Mouse (Mus musculus): ENCODE measurements around the gene Sumo1. TPM values are rescaled to one million over a fixed set of nuclear protein-coding genes. Genes with fewer than 3 reads are reported as not detected.
A peak's percentile ranks its signal among the peaks of the same experiment; 100 is the strongest.

The Sumo1 gene
- polyA plus RNA-seq (2014; fragmentation: Nextera tagmentation; extraction: Ambion mirVana), result 340 and 359 TPM in 2 replicates

DNA sequence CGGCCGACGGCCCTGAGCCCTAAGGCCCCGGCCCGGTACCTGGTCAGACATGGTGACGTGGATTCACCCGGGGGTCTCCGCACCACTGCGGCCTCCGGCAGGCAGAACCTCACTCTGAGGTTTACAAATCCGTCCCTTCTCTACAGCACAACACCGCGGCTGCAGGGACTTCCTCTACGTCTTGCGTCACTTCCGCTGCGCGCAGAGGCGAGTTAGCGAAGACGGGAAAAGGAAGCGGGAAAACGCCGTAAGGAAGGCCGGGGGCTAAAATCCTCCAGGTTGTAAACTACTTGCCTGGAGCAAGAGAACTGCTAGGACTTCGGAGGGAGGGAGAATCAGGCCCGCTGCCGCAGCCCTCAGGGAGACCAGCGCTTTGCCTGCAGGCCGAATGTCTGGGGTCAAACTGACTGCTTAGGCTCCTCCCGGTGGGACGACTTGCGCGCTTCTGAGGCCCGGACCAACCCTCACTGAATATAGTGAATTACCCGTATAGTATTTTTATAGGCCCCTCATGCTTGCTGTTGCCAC lies at the start of gene Sumo1:
Gene Sumo1, minus strand, starts transcription at position 194 of the 528 bp plus-strand sequence.
- ATAC-seq (ENCODE audit: low FRiP score), result peak; percentile 97
- Histone ChIP-seq H3K4me3 (replicated peaks; ENCODE audit: low read length) (peak within 1 kb of the TSS; percentile 98), H3K4me2 (replicated peaks) (peak within 1 kb of the TSS; percentile 87), H3K9ac (peak within 1 kb of the TSS; percentile 97), H3K27ac (peak within 1 kb of the TSS; percentile 94), H3K27me3 (ENCODE audit: control insufficient read depth, insufficient read depth, low read length) (no peaks in the 10 kb centered on the region), H3K36me3 (replicated peaks; ENCODE audit: control insufficient read depth, insufficient read depth) (no peaks in the 10 kb centered on the region), H3K4me1 (replicated peaks; ENCODE audit: control insufficient read depth, insufficient read depth, low read length) (peaks cover 21% of the 10 kb centered on the region), H3K9me3 (ENCODE audit: control insufficient read depth, low read length) (no peaks in the 10 kb centered on the region)
- DNase-seq (ENCODE audit: low spot score), result peak; percentile 95
- WGBS, result under 1% methylated on average over 36 of the region's 36 CpGs

DNA sequence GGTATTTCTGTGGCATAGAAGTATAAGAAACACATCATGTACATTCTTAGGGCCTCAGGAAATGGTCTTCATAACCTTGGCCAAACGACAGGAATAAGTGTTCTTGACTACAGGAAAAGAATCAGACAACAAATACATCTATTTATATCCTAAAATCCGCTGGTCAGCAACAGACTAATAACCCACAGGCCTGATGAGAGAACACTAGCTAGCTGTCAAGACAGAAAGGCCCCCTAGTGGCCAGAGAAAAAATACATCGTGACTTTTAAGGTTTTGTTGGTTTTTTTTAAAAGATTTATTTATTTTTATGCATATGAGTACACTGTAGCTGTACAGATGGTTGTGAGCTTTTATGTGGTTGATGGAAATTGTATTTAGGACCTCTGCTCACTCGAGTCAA lies 49.3 kb upstream of the Sumo1 start:
- H3K27me3 ChIP-seq (ENCODE audit: control insufficient read depth, insufficient read depth, low read length), result no peaks in the 10 kb centered on the region
- no peak overlapping the region for H3K27ac ChIP-seq
- H3K9ac ChIP-seq, result no peak overlapping the region
- H3K4me1 ChIP-seq (replicated peaks; ENCODE audit: control insufficient read depth, insufficient read depth, low read length), result no peaks in the 10 kb centered on the region
- DNase-seq (ENCODE audit: low spot score) (peak; percentile 64), ATAC-seq (ENCODE audit: low FRiP score) (no peak)
- H3K9me3 ChIP-seq (ENCODE audit: control insufficient read depth, low read length), result no peaks in the 10 kb centered on the region
- H3K4me3 ChIP-seq (replicated peaks; ENCODE audit: low read length), result no peak overlapping the region
- H3K36me3 ChIP-seq (replicated peaks; ENCODE audit: control insufficient read depth, insufficient read depth), result peaks cover 30% of the 10 kb centered on the region
- H3K4me2 ChIP-seq (replicated peaks), result no peak overlapping the region
- 50% methylated on average over 4 of the region's 4 CpGs for WGBS

DNA sequence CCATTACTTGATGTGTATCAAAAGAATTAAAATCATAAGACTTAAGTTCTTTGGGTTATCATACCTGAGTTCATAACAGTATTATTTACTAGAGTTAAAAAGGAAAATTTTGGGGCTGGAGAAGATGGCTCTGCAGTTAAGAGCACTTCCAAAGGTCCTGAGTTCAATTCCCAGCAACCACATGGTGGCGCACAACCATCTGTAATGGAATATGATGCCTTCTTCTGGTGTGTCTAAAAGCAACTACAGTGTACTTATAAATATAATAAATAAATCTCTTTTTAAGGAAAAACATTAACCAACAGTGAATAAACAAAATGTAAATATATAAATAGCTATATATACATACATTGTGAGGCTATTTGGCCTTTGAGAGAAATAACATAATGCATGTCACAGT lies 31.1 kb upstream of the Sumo1 start:
- Histone ChIP-seq H3K9me3 (ENCODE audit: control insufficient read depth, low read length) (no peaks in the 10 kb centered on the region), H3K27me3 (ENCODE audit: control insufficient read depth, insufficient read depth, low read length) (no peaks in the 10 kb centered on the region), H3K4me3 (replicated peaks; ENCODE audit: low read length) (no peak overlapping the region), H3K4me2 (replicated peaks) (no peak overlapping the region), H3K36me3 (replicated peaks; ENCODE audit: control insufficient read depth, insufficient read depth) (peaks cover 89% of the 10 kb centered on the region), H3K27ac (no peak overlapping the region), H3K9ac (no peak overlapping the region), H3K4me1 (replicated peaks; ENCODE audit: control insufficient read depth, insufficient read depth, low read length) (no peaks in the 10 kb centered on the region)
- WGBS, result 92% methylated on average over 1 of the region's 1 CpGs
- ATAC-seq (ENCODE audit: low FRiP score) (no peak), DNase-seq (ENCODE audit: low spot score) (peak; percentile 32)

DNA sequence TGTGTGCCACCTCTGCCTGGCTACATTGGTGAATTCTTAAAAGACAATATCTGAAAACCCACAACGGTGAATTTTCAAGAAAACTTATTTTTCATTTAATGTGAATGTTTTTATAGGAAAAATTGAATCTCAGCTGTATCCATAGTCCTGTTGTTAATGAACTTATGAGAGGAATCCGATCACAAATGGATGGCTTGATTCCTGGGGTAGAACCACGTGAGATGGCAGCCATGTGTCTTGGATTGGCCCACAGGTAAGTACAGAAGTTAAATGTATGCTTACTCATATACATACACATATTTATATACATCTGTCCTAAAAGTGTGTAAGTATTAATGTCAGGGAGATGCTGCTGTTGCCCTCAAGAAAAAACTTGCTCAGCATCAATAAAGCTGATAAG lies 27.6 kb upstream of the Sumo1 start:
- ATAC-seq (ENCODE audit: low FRiP score) (no peak), DNase-seq (ENCODE audit: low spot score) (no peak)
- H3K36me3 ChIP-seq (replicated peaks; ENCODE audit: control insufficient read depth, insufficient read depth), result peaks cover 90% of the 10 kb centered on the region
- H3K27me3 ChIP-seq (ENCODE audit: control insufficient read depth, insufficient read depth, low read length), result no peaks in the 10 kb centered on the region
- H3K4me3 ChIP-seq (replicated peaks; ENCODE audit: low read length), result no peak overlapping the region
- no peaks in the 10 kb centered on the region for H3K9me3 ChIP-seq (ENCODE audit: control insufficient read depth, low read length)
- no peak overlapping the region for H3K9ac ChIP-seq
- H3K27ac ChIP-seq, result no peak overlapping the region
- no peak overlapping the region for H3K4me2 ChIP-seq (replicated peaks)
- WGBS, result 95% methylated on average over 3 of the region's 3 CpGs
- no peaks in the 10 kb centered on the region for H3K4me1 ChIP-seq (replicated peaks; ENCODE audit: control insufficient read depth, insufficient read depth, low read length)

DNA sequence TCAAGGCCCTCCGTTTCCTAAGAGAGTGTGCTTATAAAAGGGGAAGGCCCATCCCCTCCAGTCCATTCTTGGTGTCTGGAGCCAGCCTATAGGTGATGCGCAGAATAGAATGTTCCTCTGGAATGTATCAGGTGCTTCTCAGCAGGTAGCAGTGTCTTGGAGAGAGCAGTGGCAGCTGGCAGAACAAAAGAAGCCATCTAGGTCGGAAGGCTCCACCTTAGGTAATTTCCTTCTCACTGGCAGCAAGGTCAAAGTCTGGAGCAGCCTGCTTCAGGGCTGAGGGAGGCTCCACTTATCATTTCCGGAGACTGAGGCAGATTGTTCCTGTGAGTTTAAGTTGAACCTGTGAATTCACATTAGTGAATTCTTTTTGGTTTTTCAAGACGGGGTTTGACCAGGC lies 27.1 kb upstream of the Sumo1 start:
- Histone ChIP-seq H3K36me3 (replicated peaks; ENCODE audit: control insufficient read depth, insufficient read depth) (peaks cover 90% of the 10 kb centered on the region), H3K9ac (no peak overlapping the region), H3K4me3 (replicated peaks; ENCODE audit: low read length) (no peak overlapping the region), H3K27me3 (ENCODE audit: control insufficient read depth, insufficient read depth, low read length) (no peaks in the 10 kb centered on the region), H3K4me2 (replicated peaks) (no peak overlapping the region), H3K27ac (no peak overlapping the region), H3K9me3 (ENCODE audit: control insufficient read depth, low read length) (no peaks in the 10 kb centered on the region), H3K4me1 (replicated peaks; ENCODE audit: control insufficient read depth, insufficient read depth, low read length) (no peaks in the 10 kb centered on the region)
- no peak for ATAC-seq (ENCODE audit: low FRiP score)
- 86% methylated on average over 5 of the region's 5 CpGs for WGBS
- DNase-seq (ENCODE audit: low spot score), result no peak

DNA sequence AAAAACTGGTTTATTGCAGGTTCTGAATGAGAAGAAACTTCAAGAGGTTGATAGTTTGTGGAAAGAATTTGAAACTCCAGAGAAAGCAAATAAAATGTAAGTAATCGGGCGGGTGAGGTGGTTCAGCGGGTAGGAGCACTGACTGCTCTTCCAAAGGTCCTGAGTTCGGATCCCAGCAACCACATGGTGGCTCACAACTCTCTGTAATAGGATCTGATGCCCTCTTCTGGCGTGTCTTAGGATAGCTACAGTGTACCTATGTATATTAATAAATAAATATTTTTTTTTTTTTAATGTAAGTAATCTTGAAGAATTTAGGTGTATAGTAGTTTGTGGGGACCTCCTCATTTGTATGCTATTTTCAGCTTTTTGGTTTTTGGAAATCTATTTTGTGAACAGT lies 19.8 kb upstream of the Sumo1 start:
- WGBS, result 91% methylated on average over 5 of the region's 5 CpGs
- Histone ChIP-seq H3K4me3 (replicated peaks; ENCODE audit: low read length) (no peak overlapping the region), H3K9ac (no peak overlapping the region), H3K9me3 (ENCODE audit: control insufficient read depth, low read length) (no peaks in the 10 kb centered on the region), H3K4me2 (replicated peaks) (no peak overlapping the region), H3K27ac (no peak overlapping the region), H3K36me3 (replicated peaks; ENCODE audit: control insufficient read depth, insufficient read depth) (peaks cover 38% of the 10 kb centered on the region), H3K27me3 (ENCODE audit: control insufficient read depth, insufficient read depth, low read length) (no peaks in the 10 kb centered on the region), H3K4me1 (replicated peaks; ENCODE audit: control insufficient read depth, insufficient read depth, low read length) (peaks cover 14% of the 10 kb centered on the region)
- DNase-seq (ENCODE audit: low spot score) (no peak), ATAC-seq (ENCODE audit: low FRiP score) (no peak)

DNA sequence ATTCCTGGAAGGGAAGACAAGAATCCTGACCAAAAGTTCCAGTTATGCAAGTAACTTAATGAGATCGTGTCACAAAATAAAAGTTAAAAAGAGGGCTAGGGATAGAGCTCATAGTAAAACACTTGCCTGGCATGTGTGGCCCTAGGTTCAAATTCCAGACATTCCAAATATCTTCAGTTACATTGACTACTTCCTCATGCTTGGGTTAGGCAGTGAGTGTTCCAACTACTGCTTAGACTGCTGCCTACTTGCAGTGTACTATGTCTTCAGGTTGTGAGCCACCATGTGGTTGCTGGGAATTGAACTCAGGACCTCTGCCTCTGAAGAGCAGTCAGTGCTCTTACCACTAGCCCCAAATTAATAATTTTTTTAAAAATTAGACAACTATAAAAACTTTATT lies 16.9 kb upstream of the Sumo1 start:
- Histone ChIP-seq H3K27me3 (ENCODE audit: control insufficient read depth, insufficient read depth, low read length) (0 out of 2 replicates have a peak, but pooled peaks cover 4% of the 10 kb centered on the region), H3K9me3 (ENCODE audit: control insufficient read depth, low read length) (no peaks in the 10 kb centered on the region), H3K4me1 (replicated peaks; ENCODE audit: control insufficient read depth, insufficient read depth, low read length) (peaks cover 15% of the 10 kb centered on the region), H3K9ac (no peak overlapping the region), H3K4me2 (replicated peaks) (no peak overlapping the region), H3K36me3 (replicated peaks; ENCODE audit: control insufficient read depth, insufficient read depth) (peaks cover 12% of the 10 kb centered on the region), H3K4me3 (replicated peaks; ENCODE audit: low read length) (no peak overlapping the region), H3K27ac (no peak overlapping the region)
- ATAC-seq (ENCODE audit: low FRiP score) (no peak), DNase-seq (ENCODE audit: low spot score) (no peak)
- WGBS, result 77% methylated on average over 1 of the region's 1 CpGs

DNA sequence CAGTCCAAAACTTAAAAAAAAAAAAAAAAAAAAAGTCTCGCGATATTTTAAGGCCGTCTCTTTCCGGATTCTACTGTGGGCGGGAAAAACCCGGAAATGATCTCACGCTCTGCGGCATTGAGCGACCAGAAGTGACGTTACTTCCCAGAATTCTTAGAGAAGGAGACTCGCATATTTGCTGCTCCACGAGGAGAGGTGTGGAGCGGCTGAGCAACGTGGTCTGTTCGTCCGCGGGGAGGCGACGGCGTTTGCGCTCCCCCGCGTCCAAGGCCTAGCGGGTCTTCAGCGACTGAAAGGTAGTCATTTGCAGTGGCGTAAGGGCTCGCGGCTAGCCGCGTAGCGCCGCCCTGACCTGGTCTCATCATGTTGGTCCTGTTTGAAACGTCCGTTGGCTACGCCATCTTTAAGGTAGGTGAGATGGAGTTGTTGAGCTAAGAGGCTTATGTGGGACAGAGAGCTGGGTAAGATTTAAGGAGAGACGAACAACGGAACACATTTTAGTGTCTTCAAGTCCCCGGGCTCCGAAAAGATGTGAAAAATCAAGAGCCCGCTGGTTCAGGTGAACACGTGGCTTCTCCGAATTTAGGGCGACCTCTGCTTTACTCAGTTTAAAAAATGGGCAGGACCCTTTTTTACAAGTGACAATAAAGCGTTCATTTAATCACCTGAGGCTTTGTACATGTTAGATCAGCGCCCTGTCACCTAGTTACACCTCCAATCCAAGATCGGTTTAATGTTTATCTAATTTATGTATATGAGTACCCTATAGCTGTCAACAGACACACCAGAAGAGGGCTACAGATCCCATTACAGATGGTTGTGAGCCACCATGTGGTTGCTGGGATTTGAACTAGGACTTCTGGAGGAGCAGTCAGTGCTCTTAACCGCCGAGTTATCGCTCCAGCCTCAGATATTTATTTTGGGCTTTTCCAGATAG lies 14.5 kb upstream of the Sumo1 start, which contains the start of gene Nop58:
Gene Nop58, plus strand, starts transcription at position 153 of the 937 bp plus-strand sequence.
- H3K4me2 ChIP-seq (replicated peaks), result peak within 1 kb of the TSS; percentile 70
- H3K9ac ChIP-seq, result peak within 1 kb of the TSS; percentile 69
- ATAC-seq (ENCODE audit: low FRiP score), result peak; percentile 98
- H3K9me3 ChIP-seq (ENCODE audit: control insufficient read depth, low read length), result no peaks in the 10 kb centered on the region
- H3K36me3 ChIP-seq (replicated peaks; ENCODE audit: control insufficient read depth, insufficient read depth), result no peaks in the 10 kb centered on the region
- peak; percentile 98 for DNase-seq (ENCODE audit: low spot score)
- peak within 1 kb of the TSS; percentile 85 for H3K27ac ChIP-seq
- WGBS, result under 1% methylated on average over 49 of the region's 49 CpGs
- H3K27me3 ChIP-seq (ENCODE audit: control insufficient read depth, insufficient read depth, low read length), result 0 out of 2 replicates have a peak, but pooled peaks cover 4% of the 10 kb centered on the region
- peaks cover 15% of the 10 kb centered on the region for H3K4me1 ChIP-seq (replicated peaks; ENCODE audit: control insufficient read depth, insufficient read depth, low read length)
- H3K4me3 ChIP-seq (replicated peaks; ENCODE audit: low read length), result peak within 1 kb of the TSS; percentile 74
